Mouse (Mus musculus) C2C12 (cell line): ENCODE measurements around the gene Hoxa1. TPM values are rescaled to one million over a fixed set of nuclear protein-coding genes. Genes with fewer than 3 reads are reported as not detected.

Source experiments
- H3K27me3 ChIP-seq: one replicate; pipeline ENCODE4 v1.6.1; 2011; ENCODE audit not compliant: control insufficient read depth, insufficient read depth, insufficient read length
- H3K36me3 ChIP-seq: one replicate; pipeline ENCODE4 v1.6.1; 2011; ENCODE audit not compliant: control insufficient read depth, insufficient read depth
- H3K4me3 ChIP-seq: one replicate; pipeline ENCODE4 v1.5.1; 2011; ENCODE audit warnings: mild to moderate bottlenecking, control low read depth; ENCODE audit not compliant: poor library complexity, insufficient read depth, severe bottlenecking
- H3K79me2 ChIP-seq: one replicate; pipeline ENCODE4 v1.6.1; 2011; ENCODE audit not compliant: control insufficient read depth, insufficient read depth
- H3K79me3 ChIP-seq: one replicate; pipeline ENCODE4 v1.6.1; 2011; ENCODE audit warnings: low read depth, control low read depth
- H3ac ChIP-seq: one replicate; pipeline ENCODE3; 2011; ENCODE audit warnings: low read depth; ENCODE audit not compliant: control insufficient read depth, insufficient read length
- CEBPB ChIP-seq: IDR thresholded peaks from one replicate; pipeline ENCODE4 v1.6.1; 2011; ENCODE audit warnings: low read depth, mild to moderate bottlenecking, control low read depth, moderate library complexity
- CTCF ChIP-seq: IDR thresholded peaks from one replicate; pipeline ENCODE4 v1.5.1; 2011; ENCODE audit not compliant: control insufficient read depth, insufficient read depth, insufficient read length
- FOSL1 ChIP-seq: IDR thresholded peaks from one replicate; pipeline ENCODE4 v1.8.0; 2011; ENCODE audit warnings: mild to moderate bottlenecking, low read length; ENCODE audit not compliant: poor library complexity, insufficient read depth, severe bottlenecking
- MAX ChIP-seq: IDR thresholded peaks from one replicate; pipeline ENCODE4 v1.6.1; 2011; ENCODE audit warnings: mild to moderate bottlenecking, control low read depth
- MYOD1 ChIP-seq: IDR thresholded peaks from one replicate; pipeline ENCODE4 v1.6.1; 2011; ENCODE audit warnings: low read depth; ENCODE audit not compliant: control insufficient read depth, insufficient read length
- MYOG ChIP-seq: IDR thresholded peaks from one replicate; pipeline ENCODE4 v1.6.1; 2011; ENCODE audit not compliant: control insufficient read depth, insufficient read length; ENCODE audit errors: extremely low read depth
- USF1 ChIP-seq: IDR thresholded peaks from one replicate; pipeline ENCODE4 v1.6.1; 2011; ENCODE audit warnings: low read depth, mild to moderate bottlenecking, control low read depth, moderate library complexity
- polyA plus RNA-seq: library from polyadenylated mRNA; unstranded; fragments of >200 nt; fragmentation: generic; extraction: Trizol; gene quantifications from one replicate; pipeline ENCODE4 v1.2.1, GENCODE M21; 2012; ENCODE audit warnings: missing spikeins

Gene Hoxa1
- polyA plus RNA-seq, 1 experiment = 0.96 TPM

DNA sequence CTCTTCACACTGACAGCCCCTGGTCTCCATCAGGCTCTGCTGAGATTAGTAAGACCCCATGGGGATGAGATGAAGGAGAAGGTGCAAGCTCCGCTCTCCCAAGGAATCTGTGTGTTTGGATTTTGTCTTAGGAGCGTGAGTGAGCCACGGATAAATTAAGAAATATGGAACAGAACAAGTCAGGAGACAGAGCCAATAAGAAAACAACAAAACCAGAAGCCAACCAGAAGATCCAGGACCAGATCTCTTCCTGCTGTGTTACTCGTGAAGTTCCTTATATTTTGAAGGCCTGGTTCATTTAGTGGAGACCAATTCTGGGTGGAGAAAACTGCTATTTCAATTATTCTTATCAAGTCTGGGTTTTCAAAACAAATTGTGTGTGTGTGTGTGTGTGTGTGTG lies 6.5 kb downstream of the Hoxa1 start:
- Histone ChIP-seq H3K36me3 (no peaks in the 10 kb centered on the region), H3ac (no peak overlapping the region), H3K4me3 (no peak overlapping the region), H3K27me3 (no peaks in the 10 kb centered on the region), H3K79me2 (no peaks in the 10 kb centered on the region), H3K79me3 (no peaks in the 10 kb centered on the region)
- TF ChIP-seq USF1 = no peak
- no peak for TF ChIP-seq CEBPB
- TF ChIP-seq MYOG = no peak
- TF ChIP-seq FOSL1 = no peak
- no peak for TF ChIP-seq CTCF
- no peak for TF ChIP-seq MAX
- TF ChIP-seq MYOD1 = no peak

DNA sequence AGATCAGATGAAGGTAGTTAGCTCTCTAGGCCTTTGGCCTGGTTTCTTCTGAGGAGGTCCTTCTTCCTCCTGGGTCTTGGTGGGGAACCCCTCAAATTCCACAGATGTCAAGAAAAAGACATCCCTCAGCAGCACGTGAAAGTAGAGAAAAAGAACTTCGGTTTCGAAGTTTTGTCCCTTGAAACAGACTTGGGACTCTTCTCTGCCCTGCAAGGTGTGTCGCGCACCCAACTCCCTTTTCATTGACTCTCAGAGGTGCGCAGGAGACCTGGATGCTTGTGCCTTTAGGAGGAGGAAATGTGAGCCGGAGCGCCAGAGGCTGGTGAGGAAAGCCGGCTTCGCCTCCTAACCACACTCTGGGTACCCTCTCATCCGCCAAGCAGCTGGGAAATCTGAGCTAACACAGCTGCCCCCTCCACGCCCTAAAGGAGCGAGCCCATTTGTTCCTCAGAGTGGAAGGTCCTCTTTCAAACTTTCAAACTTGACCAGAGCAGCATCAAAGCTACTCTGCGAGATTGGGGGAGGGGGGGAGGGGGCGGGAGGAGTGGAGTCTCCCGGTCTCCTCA lies 7.6 kb downstream of the Hoxa1 start:
- Histone ChIP-seq H3K27me3 (no peaks in the 10 kb centered on the region), H3ac (no peak overlapping the region), H3K36me3 (no peaks in the 10 kb centered on the region), H3K79me2 (no peaks in the 10 kb centered on the region), H3K79me3 (no peaks in the 10 kb centered on the region), H3K4me3 (no peak overlapping the region)
- TF ChIP-seq MYOG (no peak), MYOD1 (peak; percentile 71), FOSL1 (no peak)

DNA sequence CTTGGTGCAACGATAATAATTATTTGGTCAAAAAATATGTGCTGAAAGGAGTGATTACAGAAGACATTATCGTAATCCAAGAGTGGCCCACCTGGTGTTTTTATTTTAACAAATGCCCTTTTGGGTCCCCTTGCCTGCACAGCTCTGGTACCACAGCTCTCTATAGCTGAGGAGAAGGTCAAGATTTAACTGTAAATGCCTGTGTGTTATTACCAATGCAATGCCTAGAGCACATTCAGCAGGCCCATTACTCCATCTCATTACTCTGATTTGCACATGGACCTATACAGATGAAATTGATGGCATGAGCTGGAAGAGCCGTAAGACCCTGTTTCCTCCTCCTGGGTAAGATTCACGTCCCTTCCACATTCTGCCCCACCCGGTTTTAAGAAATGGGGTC lies 19.0 kb downstream of the Hoxa1 start:
- Histone ChIP-seq H3K36me3 (no peaks in the 10 kb centered on the region), H3K27me3 (no peaks in the 10 kb centered on the region), H3K79me2 (no peaks in the 10 kb centered on the region), H3ac (no peak overlapping the region), H3K4me3 (no peak overlapping the region), H3K79me3 (no peaks in the 10 kb centered on the region)
- TF ChIP-seq USF1 (no peak), CTCF (no peak), MYOD1 (no peak), CEBPB (no peak), FOSL1 (no peak), MYOG (no peak), MAX (no peak)

DNA sequence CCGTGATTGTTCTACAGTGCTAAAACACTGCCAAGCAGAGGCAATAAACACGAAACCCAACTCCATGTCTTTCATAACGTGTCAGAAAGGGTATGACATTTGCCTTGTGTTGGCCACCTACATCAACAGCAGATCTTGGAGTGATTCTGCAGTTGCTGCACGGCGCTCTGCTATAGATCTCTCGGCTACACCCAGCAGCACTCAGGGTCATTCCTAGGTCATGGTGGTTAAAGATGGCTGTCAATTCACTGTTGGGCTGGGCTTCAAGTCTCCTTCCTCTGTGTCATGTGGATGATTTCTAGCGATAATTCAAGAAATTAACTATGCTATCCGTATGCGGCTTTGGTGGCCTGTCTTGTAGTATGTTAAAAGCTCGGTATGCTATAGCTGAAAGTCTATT lies 19.5 kb downstream of the Hoxa1 start:
- Histone ChIP-seq H3K4me3 (no peak overlapping the region), H3K79me2 (no peaks in the 10 kb centered on the region), H3K36me3 (no peaks in the 10 kb centered on the region), H3K79me3 (no peaks in the 10 kb centered on the region), H3K27me3 (no peaks in the 10 kb centered on the region), H3ac (no peak overlapping the region)
- no peak for TF ChIP-seq MYOG
- no peak for TF ChIP-seq FOSL1
- no peak for TF ChIP-seq MYOD1
- TF ChIP-seq CTCF = no peak
- no peak for TF ChIP-seq MAX
- TF ChIP-seq CEBPB = no peak
- TF ChIP-seq USF1 = no peak

DNA sequence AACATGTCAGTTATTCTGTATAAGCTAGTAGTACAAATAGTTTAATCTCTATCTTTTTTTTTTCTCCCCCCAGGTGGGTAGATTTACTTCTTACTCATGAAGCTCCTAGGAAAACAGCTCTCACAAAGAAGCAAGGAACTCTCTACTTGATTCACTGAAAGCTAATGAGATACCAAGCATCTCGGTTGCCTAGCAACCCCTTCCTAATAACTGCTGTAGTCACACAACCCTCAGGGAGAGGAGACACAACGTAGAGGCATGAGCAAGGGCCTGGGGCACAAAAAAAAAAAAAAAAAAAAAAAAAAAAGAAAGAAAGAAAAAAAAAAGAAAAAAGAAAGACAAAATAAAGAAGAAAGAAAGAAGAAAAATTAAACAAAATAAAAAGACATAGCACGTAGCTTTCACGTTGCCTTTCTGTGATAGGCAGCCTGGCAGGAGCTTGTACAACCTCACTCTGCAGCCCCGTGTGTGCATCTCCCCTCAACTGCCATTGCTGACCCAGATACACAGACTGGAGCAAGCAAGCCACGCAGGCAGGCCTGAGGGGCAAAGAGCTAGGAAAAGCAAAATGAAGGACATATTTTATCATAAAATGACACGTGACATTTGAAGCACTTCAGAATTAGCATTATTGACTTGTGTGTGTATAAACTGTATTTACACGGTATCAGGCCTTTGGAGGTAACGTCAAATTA lies 20.1 kb downstream of the Hoxa1 start:
- Histone ChIP-seq H3K79me3 (no peaks in the 10 kb centered on the region), H3ac (no peak overlapping the region), H3K36me3 (no peaks in the 10 kb centered on the region), H3K79me2 (no peaks in the 10 kb centered on the region), H3K27me3 (no peaks in the 10 kb centered on the region), H3K4me3 (no peak overlapping the region)
- TF ChIP-seq CTCF (no peak), CEBPB (no peak), MAX (no peak), USF1 (no peak), MYOG (no peak), FOSL1 (no peak), MYOD1 (no peak)

DNA sequence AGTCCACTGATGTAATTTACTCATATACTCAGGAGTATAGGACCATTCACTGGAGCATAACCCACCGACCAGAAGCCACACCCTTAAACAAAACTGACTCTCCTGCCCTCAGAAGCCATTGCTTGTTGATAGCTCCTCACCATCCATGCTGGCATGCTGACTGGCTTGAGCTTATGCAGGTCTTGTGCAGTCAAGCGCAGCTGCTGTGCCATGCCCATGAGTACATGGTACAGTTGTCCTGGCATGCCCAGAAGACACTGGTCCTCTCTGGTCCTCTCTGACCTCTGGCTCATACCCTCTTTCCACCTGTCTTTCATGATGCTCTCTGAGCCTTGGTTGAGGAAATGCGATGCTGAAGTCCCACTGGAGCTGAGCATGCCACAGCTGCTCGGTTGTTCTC lies 34.4 kb downstream of the Hoxa1 start:
- H3K27me3 ChIP-seq = no peaks in the 10 kb centered on the region
- H3K79me2 ChIP-seq = no peaks in the 10 kb centered on the region
- no peaks in the 10 kb centered on the region for H3K36me3 ChIP-seq
- H3K4me3 ChIP-seq = no peak overlapping the region
- TF ChIP-seq MYOG (no peak), MAX (no peak), MYOD1 (no peak), FOSL1 (no peak), CEBPB (no peak), USF1 (no peak), CTCF (no peak)
- H3K79me3 ChIP-seq = no peaks in the 10 kb centered on the region
- no peak overlapping the region for H3ac ChIP-seq
